Mouse (Mus musculus): ENCODE data around the gene Ephx4.

GRCm38 (mm10) chr5:107359395-107360053 is 43.0 kb upstream of the Ephx4 start:
- no peak for TF ChIP-seq CTCF (IDR thresholded peaks at IDR 0.05; ENCODE audit: extremely low read depth, insufficient read depth, insufficient read length, insufficient replicate concordance)
- TF ChIP-seq POLR2A (IDR thresholded peaks at IDR 0.05; ENCODE audit: low read depth, low read length), result no peak

Data from spleen, adult 2 months (tissue).